ENCODE assay signal across 8 mouse cellular contexts in the genomic region with DNA sequence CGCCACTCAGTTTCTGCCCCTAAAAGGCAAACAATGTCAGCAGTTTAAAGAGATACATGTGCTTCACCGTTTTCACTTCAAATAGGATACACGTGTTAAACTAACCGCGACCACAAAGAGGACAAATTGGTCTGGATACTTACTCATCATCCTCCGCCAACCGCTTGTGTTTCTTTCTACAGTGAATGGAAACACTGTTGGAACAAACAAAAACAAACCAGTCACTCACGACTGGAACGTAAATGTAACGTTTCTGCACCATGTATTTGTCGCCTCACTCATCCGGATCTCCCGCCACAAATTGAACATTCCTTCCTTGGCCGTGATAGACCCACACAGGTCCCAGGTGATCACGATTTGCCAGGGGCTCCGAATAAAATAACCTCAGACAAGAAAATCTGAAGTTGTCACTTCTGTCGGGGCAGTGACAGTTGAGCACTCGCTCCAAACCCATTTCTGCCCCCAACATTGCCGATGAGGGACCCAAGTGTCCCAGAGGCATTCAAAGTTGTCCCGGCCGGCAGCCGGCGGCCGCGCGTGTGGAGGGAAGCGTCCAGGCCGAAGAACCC. TPM values are rescaled to one million over a fixed set of nuclear protein-coding genes. Genes with fewer than 3 reads are reported as not detected.
DNase-seq lines count a peak whose midpoint lies in the region; ATAC-seq and TF ChIP-seq lines count a peak whose summit lies in the region.

No protein-coding gene starts in this region.

- peak overlapping the region; percentile 94 for H3K9ac ChIP-seq in kidney, postnatal 0 days (ENCODE audit: low read depth, low read length)
- H3K9ac ChIP-seq in forebrain, embryonic 11.5 days (ENCODE audit: low read length) = peak overlapping the region; percentile 89
- peak overlapping the region; percentile 78 for H3K9ac ChIP-seq in liver, embryonic 15.5 days

- H3K4me2 ChIP-seq in kidney, postnatal 0 days (ENCODE audit: low read length) = peak overlapping the region; percentile 80
- H3K4me2 ChIP-seq in forebrain, embryonic 11.5 days (ENCODE audit: low read depth, low read length, severe bottlenecking) = peak overlapping the region; percentile 83
- H3K4me2 ChIP-seq in liver, embryonic 15.5 days = peak overlapping the region; percentile 88

- H3K27ac ChIP-seq in kidney, postnatal 0 days = peak overlapping the region; percentile 88
- 0 out of 2 replicates have a peak overlapping the region, but pooled peaks have one; percentile 25 for H3K27ac ChIP-seq in forebrain, embryonic 11.5 days (ENCODE audit: low read depth, low read length)
- H3K27ac ChIP-seq in liver, embryonic 15.5 days (replicated peaks) = peak overlapping the region; percentile 90

- H3K4me3 ChIP-seq in kidney, postnatal 0 days (replicated peaks; ENCODE audit: low read depth, low read length) = peak overlapping the region; percentile 80
- peak overlapping the region; percentile 76 for H3K4me3 ChIP-seq in forebrain, embryonic 11.5 days (ENCODE audit: low read depth, low read length)
- peak overlapping the region; percentile 88 for H3K4me3 ChIP-seq in liver, embryonic 15.5 days (replicated peaks)

- WGBS in kidney, postnatal 0 days = under 1% methylated on average over 28 of the region's 28 CpGs
- WGBS in forebrain, embryonic 11.5 days = 5% methylated on average over 28 of the region's 28 CpGs
- under 1% methylated on average over 28 of the region's 28 CpGs for WGBS in liver, embryonic 15.5 days (ENCODE audit: insufficient replicate concordance)

- peak; percentile 37 for DNase-seq in kidney, postnatal 0 days (ENCODE audit: low spot score)
- no peak for DNase-seq in kidney, adult 18-20 months
- peak; percentile 33 for DNase-seq in MEL-GATA-1-ER (ENCODE audit: extremely low read depth, low read depth)
- DNase-seq in forebrain, embryonic 11.5 days (ENCODE audit: low spot score) = no peak
- DNase-seq in urinary bladder, postnatal 14 days (ENCODE audit: low spot score) = no peak
- DNase-seq in cerebellum, adult 18-20 months = no peak
- DNase-seq in thymus, adult 18-20 months = no peak

- H3K36me3 ChIP-seq in kidney, postnatal 0 days (ENCODE audit: insufficient read depth, low read length) = no peaks in the 10 kb centered on the region
- no peaks in the 10 kb centered on the region for H3K36me3 ChIP-seq in forebrain, embryonic 11.5 days (ENCODE audit: control insufficient read depth, insufficient read depth, low read length)
- peaks cover 21% of the 10 kb centered on the region for H3K36me3 ChIP-seq in liver, embryonic 15.5 days (replicated peaks)

- no peaks in the 10 kb centered on the region for H3K27me3 ChIP-seq in kidney, postnatal 0 days (ENCODE audit: insufficient read depth, low read length)
- H3K27me3 ChIP-seq in forebrain, embryonic 11.5 days (ENCODE audit: control insufficient read depth, insufficient read depth, low read length) = no peaks in the 10 kb centered on the region
- no peaks in the 10 kb centered on the region for H3K27me3 ChIP-seq in liver, embryonic 15.5 days

- no peaks in the 10 kb centered on the region for H3K9me3 ChIP-seq in kidney, postnatal 0 days (replicated peaks; ENCODE audit: low read length)
- no peaks in the 10 kb centered on the region for H3K9me3 ChIP-seq in forebrain, embryonic 11.5 days (ENCODE audit: control insufficient read depth, low read length)
- no peaks in the 10 kb centered on the region for H3K9me3 ChIP-seq in liver, embryonic 15.5 days (replicated peaks)

- H3K4me1 ChIP-seq in kidney, postnatal 0 days (replicated peaks; ENCODE audit: insufficient read depth, low read length) = peaks cover 10% of the 10 kb centered on the region; the same call in 1 of the 2 replicates
- H3K4me1 ChIP-seq in forebrain, embryonic 11.5 days (replicated peaks; ENCODE audit: control insufficient read depth, insufficient read depth, low read length) = peaks cover 6% of the 10 kb centered on the region; the same call in 1 of the 2 replicates
- peaks cover 38% of the 10 kb centered on the region for H3K4me1 ChIP-seq in liver, embryonic 15.5 days (replicated peaks)

- no peak; the same call in 1 of the 2 replicates for ATAC-seq in kidney, postnatal 0 days (replicated peaks; ENCODE audit: low FRiP score, low read depth)
- no peak for ATAC-seq in forebrain, embryonic 11.5 days (replicated peaks; ENCODE audit: low FRiP score)
- ATAC-seq in liver, embryonic 15.5 days (ENCODE audit: insufficient read depth) = no peak

- no peak for TF ChIP-seq CTCF in kidney, postnatal 0 days (IDR thresholded peaks at IDR 0.05; ENCODE audit: low read depth)

RNA-seq across cellular contexts. Expression of gene Ccdc117, which starts 0.7 kb away (rescaled TPM):
- polyA plus RNA-seq in kidney, postnatal 0 days (2015; fragmentation: Nextera tagmentation; extraction: Ambion mirVana) = 14.7 and 15.5 TPM in 2 replicates
- 27.9 and 29.9 TPM in 2 replicates for polyA plus RNA-seq in forebrain, embryonic 11.5 days (2014; fragmentation: Nextera tagmentation; extraction: Ambion mirVana)
- polyA plus RNA-seq in liver, embryonic 15.5 days (2015; fragmentation: Nextera tagmentation; extraction: Ambion mirVana) = 8.1 and 8.8 TPM in 2 replicates

RNA-seq across cellular contexts. Expression of gene Xbp1, which starts 20.9 kb away (rescaled TPM):
- 195 and 199 TPM in 2 replicates for polyA plus RNA-seq in kidney, postnatal 0 days (2015; fragmentation: Nextera tagmentation; extraction: Ambion mirVana)
- polyA plus RNA-seq in forebrain, embryonic 11.5 days (2014; fragmentation: Nextera tagmentation; extraction: Ambion mirVana) = 117 and 119 TPM in 2 replicates
- polyA plus RNA-seq in liver, embryonic 15.5 days (2015; fragmentation: Nextera tagmentation; extraction: Ambion mirVana) = 109 and 117 TPM in 2 replicates

RNA-seq across cellular contexts. Expression of gene Ankrd36, which starts 28.2 kb away (rescaled TPM):
- not detected in 2 replicates for polyA plus RNA-seq in kidney, postnatal 0 days (2015; fragmentation: Nextera tagmentation; extraction: Ambion mirVana)
- not detected in 2 replicates for polyA plus RNA-seq in forebrain, embryonic 11.5 days (2014; fragmentation: Nextera tagmentation; extraction: Ambion mirVana)
- 1.0 and 1.2 TPM in 2 replicates for polyA plus RNA-seq in liver, embryonic 15.5 days (2015; fragmentation: Nextera tagmentation; extraction: Ambion mirVana)

Comparison
In these comparisons a context has a peak if more than half of its experiments do, and no peak if none do; other contexts are left out.
1. DNase-seq: peak in kidney, postnatal 0 days (single experiment) and MEL-GATA-1-ER (single experiment); none in kidney, adult 18-20 months (single experiment), forebrain, embryonic 11.5 days (single experiment), urinary bladder, postnatal 14 days (single experiment), cerebellum, adult 18-20 months (0 of 2) and thymus, adult 18-20 months (0 of 2).
2. H3K27ac ChIP-seq: peak in every context shown above with its lines; median percentile 90 in liver, embryonic 15.5 days; 88 in kidney, postnatal 0 days; 25 in forebrain, embryonic 11.5 days.
3. Peak in every context shown above with its lines, with median percentiles within 50 percentile points of each other: H3K4me2 ChIP-seq, H3K4me3 ChIP-seq and H3K9ac ChIP-seq.